Mouse (Mus musculus) intestine, embryonic 14.5 days (tissue): Measurements from ENCODE around the gene Pde11a. TPM values are rescaled to one million over a fixed set of nuclear protein-coding genes. Genes with fewer than 3 reads are reported as not detected.

ENCODE experiments used
- ATAC-seq: fragments of 200-750 bp; cut with Nextera tagmentation; replicated peaks from 2 replicates; pipeline ENCODE4 v1.8.0; 2017; ENCODE audit warnings: low read depth, moderate number of reproducible peaks, moderate TSS enrichment, moderate library complexity; ENCODE audit not compliant: low FRiP score, low TSS enrichment
- DNase-seq: peaks from one replicate; pipeline ENCODE4 v3.0.0-alpha.2; 2018; ENCODE audit warnings: low spot score
- H3K27ac ChIP-seq: fragments of 300-500 bp; sonication (generic); 2 replicates; pipeline ENCODE4 v1.5.1; 2014; ENCODE audit warnings: low read depth, mild to moderate bottlenecking, control low read depth
- H3K27me3 ChIP-seq: fragments of 300-500 bp; sonication (generic); replicated peaks from 2 replicates; pipeline ENCODE4 v1.6.1; 2014; ENCODE audit warnings: low read length, control low read depth; ENCODE audit not compliant: control insufficient read depth, insufficient read depth
- H3K36me3 ChIP-seq: fragments of 300-500 bp; sonication (generic); 2 replicates; pipeline ENCODE4 v1.6.1; 2014; ENCODE audit warnings: low read length, control low read depth; ENCODE audit not compliant: control insufficient read depth, insufficient read depth
- H3K4me1 ChIP-seq: fragments of 300-500 bp; sonication (generic); replicated peaks from 2 replicates; pipeline ENCODE4 v1.6.1; 2014; ENCODE audit warnings: low read length, control low read depth, mixed read lengths; ENCODE audit not compliant: control insufficient read depth, insufficient read depth
- H3K4me2 ChIP-seq: fragments of 300-500 bp; sonication (generic); 2 replicates; pipeline ENCODE4 v1.6.1; 2014; ENCODE audit warnings: low read length
- H3K4me3 ChIP-seq: fragments of 300-500 bp; sonication (generic); 2 replicates; pipeline ENCODE4 v1.5.1; 2014; ENCODE audit warnings: low read depth, low read length, control low read depth, mixed read lengths
- H3K9ac ChIP-seq: fragments of 300-500 bp; sonication (generic); 2 replicates; pipeline ENCODE4 v1.6.1; 2014; ENCODE audit warnings: mild to moderate bottlenecking, low read length
- H3K9me3 ChIP-seq: fragments of 300-500 bp; sonication (generic); 2 replicates; pipeline ENCODE4 v1.6.1; 2016; ENCODE audit warnings: low read length, control low read depth; ENCODE audit not compliant: control insufficient read depth
- WGBS: fragments of 180-500 bp; shearing (Covaris S2); extraction: QIAGEN DNeasy Blood & Tissue Kit; methylation state at CpG from one replicate; pipeline ENCODE4 v1.1.7; 2014; 5-methylcytosine and 5-hydroxymethylcytosine counted together
- polyA plus RNA-seq: library from polyadenylated mRNA; unstranded; fragments of >200 nt; fragmentation: Nextera tagmentation; extraction: Ambion mirVana; gene quantifications from 2 replicates; pipeline ENCODE4 v1.2.1, GENCODE M21; 2014

Pde11a gene
- polyA plus RNA-seq, 1 experiment from 2014 or later: 0.42 TPM

DNA sequence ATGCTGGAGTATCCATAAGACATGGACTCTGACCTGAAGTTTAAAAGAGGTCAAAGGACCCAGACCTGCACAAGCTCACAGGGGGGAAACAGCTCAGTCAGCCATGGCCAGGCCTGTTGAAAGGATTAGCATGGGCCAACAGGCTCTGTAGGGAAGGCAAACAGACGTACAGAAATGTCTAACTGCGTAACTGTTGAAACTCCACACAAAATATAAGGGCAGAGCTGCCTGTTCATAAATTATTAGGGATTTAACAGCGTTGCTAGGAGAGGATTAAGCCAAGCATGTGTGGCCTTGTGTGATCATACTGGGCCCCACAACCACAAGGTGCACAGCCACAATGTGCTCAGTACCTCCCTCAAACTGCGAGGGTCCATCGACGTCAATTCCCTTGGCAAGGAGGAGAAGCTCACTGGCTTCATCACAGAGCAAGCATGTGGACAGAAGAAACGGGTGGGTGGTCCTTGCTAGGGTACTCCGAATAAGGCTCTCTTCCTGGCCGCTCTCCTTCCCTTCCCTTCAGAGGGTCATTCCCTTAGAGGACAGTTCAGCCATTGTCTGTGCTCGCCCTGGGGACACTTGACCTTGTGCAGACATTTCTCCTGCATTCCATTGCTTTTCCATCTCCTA is 375.2 kb downstream of the Pde11a start:
- H3K9me3 ChIP-seq: no peaks in the 10 kb centered on the region
- H3K27me3 ChIP-seq: no peaks in the 10 kb centered on the region
- no peak overlapping the region for H3K27ac ChIP-seq
- 61% methylated on average over 10 of the region's 10 CpGs for WGBS
- no peaks in the 10 kb centered on the region for H3K36me3 ChIP-seq
- H3K9ac ChIP-seq: no peak overlapping the region
- H3K4me2 ChIP-seq: no peak overlapping the region
- ATAC-seq (no peak), DNase-seq (no peak)
- no peak overlapping the region for H3K4me3 ChIP-seq
- peaks cover 17% of the 10 kb centered on the region for H3K4me1 ChIP-seq

DNA sequence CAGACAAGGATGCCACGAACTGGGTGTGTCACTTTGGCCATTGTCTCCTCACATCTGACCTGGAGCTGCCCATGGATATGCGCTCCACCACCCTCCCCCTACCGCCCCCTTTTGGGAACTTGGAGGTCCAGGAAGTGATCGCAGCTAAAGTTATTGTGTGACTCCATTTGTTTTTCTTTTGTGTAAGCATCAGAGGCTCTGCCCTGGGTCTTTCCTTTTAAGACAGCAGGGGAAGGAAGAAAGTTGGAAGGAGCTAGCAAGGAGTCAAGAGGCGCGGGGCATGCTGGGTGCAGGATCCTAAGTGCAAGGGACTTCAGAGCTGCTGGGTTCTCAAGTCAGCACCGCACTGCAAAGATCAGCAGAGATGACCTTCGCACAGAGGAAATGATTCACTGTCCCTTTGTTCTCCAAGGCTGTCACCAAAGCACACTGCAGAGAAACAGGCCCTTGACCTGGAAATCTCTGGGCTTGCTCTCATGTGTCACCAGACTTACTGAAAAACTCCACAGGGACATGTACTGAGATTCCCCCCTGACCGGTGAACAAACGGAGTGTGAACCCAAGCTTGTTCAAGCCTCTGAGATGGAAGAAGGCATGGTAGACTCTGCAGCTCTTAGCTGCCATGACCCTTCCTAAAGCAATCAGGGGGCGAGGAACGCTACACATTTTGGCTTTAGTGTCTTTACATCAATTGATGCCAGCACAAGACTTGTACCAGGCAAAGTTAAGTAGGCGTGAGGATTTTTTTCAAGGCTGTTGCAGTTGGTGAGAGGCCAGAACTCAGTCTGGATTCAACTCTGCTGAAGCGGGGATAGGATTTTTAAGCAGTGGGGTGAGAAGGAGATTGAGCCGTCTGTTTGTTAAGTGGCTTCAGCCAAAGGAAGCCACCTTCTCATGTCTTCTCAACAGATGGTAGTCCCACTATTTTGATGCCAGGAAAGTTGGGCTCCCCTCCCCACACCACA is 377.9 kb downstream of the Pde11a start:
- Histone ChIP-seq H3K9ac (no peak overlapping the region), H3K4me3 (no peak overlapping the region), H3K4me2 (peak overlapping the region; percentile 34; the same call in 1 of the 2 replicates), H3K9me3 (no peaks in the 10 kb centered on the region), H3K27ac (peak overlapping the region; percentile 39; the same call in 1 of the 2 replicates), H3K36me3 (no peaks in the 10 kb centered on the region), H3K4me1 (peaks cover 17% of the 10 kb centered on the region), H3K27me3 (no peaks in the 10 kb centered on the region; the same call in 1 of the 2 replicates)
- DNase-seq: peak; percentile 61
- 54% methylated on average over 15 of the region's 15 CpGs for WGBS
- no peak for ATAC-seq

DNA sequence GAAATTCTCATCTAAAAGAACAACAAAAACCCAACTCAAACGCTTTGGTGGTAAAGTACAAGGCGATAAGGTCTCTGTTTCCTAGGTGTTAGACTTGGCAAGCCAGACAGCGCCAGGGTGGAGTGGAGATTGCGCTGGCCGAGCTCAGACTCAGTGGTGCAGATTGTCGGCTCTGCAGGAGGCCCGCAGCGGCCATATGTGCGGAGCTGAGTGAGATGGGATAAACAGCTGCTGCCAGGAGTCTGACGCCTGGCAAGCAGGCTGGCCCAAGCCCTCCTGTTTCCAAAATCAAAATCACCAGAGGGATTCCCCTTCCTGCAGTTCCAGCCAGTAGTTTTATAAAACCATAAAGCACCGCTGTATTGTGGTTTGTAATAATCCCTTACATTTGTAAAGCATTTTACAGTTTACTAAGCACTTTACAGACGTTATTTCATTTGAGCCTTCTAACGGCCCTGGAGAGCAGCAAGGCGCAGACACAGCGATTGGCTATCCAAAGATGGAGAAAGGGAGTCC is 378.7 kb downstream of the Pde11a start:
- H3K9me3 ChIP-seq: no peaks in the 10 kb centered on the region
- DNase-seq: peak; percentile 67
- ATAC-seq: no peak
- no peak overlapping the region for H3K9ac ChIP-seq
- 17% methylated on average over 15 of the region's 15 CpGs for WGBS
- H3K36me3 ChIP-seq: no peaks in the 10 kb centered on the region
- H3K4me3 ChIP-seq: no peak overlapping the region
- H3K27me3 ChIP-seq: no peaks in the 10 kb centered on the region; the same call in 1 of the 2 replicates
- peaks cover 17% of the 10 kb centered on the region for H3K4me1 ChIP-seq
- H3K27ac ChIP-seq: peak overlapping the region; percentile 39
- peak overlapping the region; percentile 34 for H3K4me2 ChIP-seq

DNA sequence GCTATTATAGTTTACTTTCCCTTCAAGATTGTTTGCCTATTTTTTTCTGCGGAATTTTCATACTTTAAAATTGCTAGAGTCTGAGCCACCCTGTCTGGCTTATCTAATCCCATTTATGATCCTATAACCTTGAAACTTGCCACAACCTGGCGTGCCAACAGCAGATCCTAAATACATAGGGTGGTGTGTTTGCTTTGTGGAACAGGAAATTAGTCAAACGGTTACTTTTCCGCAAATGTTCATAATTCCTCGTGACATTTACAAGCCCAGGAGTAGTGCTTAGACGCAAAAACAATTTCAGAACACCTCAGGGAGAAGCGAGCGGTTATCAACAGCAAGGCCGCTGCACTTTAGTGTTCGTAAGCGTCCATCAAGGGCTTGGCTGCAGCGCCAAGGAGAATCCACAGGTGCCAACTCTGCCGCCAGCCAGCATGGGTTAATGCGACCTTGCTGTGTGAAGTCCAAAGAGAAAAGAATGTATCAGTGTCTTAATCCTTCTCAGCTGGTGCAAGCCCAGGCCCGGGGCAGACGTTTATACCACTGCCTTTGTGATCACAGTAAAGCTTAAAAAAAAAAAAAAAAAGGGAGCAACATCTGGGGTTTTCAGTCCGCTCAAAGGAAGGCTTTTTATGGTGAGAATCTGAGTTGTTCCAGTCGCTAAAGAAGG is 379.3 kb downstream of the Pde11a start:
- H3K9ac ChIP-seq: no peak overlapping the region
- H3K9me3 ChIP-seq: no peaks in the 10 kb centered on the region
- H3K4me1 ChIP-seq: peaks cover 13% of the 10 kb centered on the region
- ATAC-seq (no peak), DNase-seq (peak; percentile 63)
- no peaks in the 10 kb centered on the region; the same call in 1 of the 2 replicates for H3K27me3 ChIP-seq
- peak overlapping the region; percentile 34 for H3K4me2 ChIP-seq
- H3K4me3 ChIP-seq: no peak overlapping the region
- no peaks in the 10 kb centered on the region for H3K36me3 ChIP-seq
- H3K27ac ChIP-seq: peak overlapping the region; percentile 39
- 33% methylated on average over 18 of the region's 18 CpGs for WGBS

DNA sequence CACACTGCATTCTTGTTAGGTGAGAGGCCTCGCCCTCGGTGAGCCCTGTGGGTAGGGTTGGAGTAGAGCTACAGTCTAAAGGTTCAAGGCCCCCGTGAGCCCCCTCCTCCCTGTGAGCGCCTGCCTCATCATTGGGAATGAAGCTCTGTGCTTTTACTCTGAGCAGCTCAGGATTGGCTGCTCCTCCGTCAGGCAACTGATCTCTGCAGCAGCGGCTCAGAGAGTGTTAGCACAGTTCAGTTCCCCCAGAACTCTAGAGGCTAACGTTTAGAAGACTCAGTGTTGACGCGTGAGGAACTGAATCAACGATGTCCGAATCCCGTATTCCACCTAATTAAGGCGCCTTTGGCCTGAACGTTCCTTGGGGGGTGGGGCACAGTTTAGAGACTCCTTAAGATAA is 382.9 kb downstream of the Pde11a start:
- Histone ChIP-seq H3K4me2 (no peak overlapping the region), H3K4me1 (peaks cover 11% of the 10 kb centered on the region), H3K27ac (no peak overlapping the region), H3K27me3 (no peaks in the 10 kb centered on the region; the same call in 1 of the 2 replicates), H3K9ac (no peak overlapping the region), H3K36me3 (no peaks in the 10 kb centered on the region), H3K4me3 (no peak overlapping the region), H3K9me3 (no peaks in the 10 kb centered on the region)
- ATAC-seq: no peak
- 51% methylated on average over 14 of the region's 14 CpGs for WGBS
- DNase-seq: no peak

DNA sequence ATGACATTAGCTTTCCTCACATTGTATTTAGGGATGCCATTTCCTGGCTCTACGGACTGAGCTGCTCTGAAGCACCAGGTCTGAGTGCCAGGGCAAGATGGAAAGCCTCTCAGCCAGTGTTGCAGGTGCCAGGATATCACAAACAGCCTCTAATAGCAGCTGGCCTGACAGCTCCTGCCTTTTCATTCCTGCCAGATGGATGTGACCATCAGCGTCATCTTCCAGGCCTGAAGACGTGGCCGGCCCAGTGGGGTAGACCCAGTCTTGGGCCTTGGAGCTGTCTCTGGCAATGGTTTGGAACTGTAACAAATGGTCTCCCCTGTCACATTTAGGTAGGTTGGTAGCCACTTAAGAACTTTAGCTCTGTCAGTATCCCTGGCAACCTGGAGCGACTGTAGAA is 385.3 kb downstream of the Pde11a start:
- Histone ChIP-seq H3K4me2 (no peak overlapping the region), H3K9me3 (no peaks in the 10 kb centered on the region), H3K27me3 (no peaks in the 10 kb centered on the region; the same call in 1 of the 2 replicates), H3K4me1 (no peaks in the 10 kb centered on the region), H3K4me3 (no peak overlapping the region), H3K36me3 (no peaks in the 10 kb centered on the region), H3K9ac (no peak overlapping the region), H3K27ac (no peak overlapping the region)
- DNase-seq (no peak), ATAC-seq (no peak)
- 87% methylated on average over 5 of the region's 5 CpGs for WGBS

DNA sequence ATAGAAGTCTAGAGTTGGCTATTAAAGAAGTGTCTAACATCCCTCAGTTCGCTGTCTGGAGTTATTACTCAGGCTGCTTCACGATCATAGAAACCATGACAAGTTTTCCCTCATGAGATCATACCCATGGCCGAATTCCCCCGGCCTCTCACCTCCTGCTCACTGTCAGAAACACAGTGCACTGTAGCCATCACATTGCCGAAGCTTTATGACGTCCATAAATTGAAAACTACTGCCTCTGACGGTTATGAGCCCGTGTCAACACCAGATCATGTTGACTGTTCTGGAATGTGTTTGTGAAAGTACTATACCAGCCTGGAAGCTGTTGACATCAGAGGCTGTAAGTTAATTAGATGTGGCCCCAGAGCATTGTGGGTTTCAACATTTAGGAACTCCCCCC is 387.9 kb downstream of the Pde11a start:
- WGBS: 71% methylated on average over 8 of the region's 8 CpGs
- no peak for DNase-seq
- Histone ChIP-seq H3K27ac (no peak overlapping the region), H3K9me3 (no peaks in the 10 kb centered on the region), H3K4me3 (no peak overlapping the region), H3K36me3 (no peaks in the 10 kb centered on the region), H3K4me1 (no peaks in the 10 kb centered on the region), H3K4me2 (no peak overlapping the region), H3K9ac (no peak overlapping the region), H3K27me3 (no peaks in the 10 kb centered on the region)
- ATAC-seq: no peak
